Mouse (Mus musculus) thymus, adult 2 months (tissue): ENCODE data around the gene Opn1sw.

Source experiments
- CTCF ChIP-seq: fragments of 200-500 bp; IDR thresholded peaks from 2 replicates; pipeline ENCODE4 v1.5.1; 2012; ENCODE audit warnings: mild to moderate bottlenecking, control low read depth, low read length, moderate library complexity, borderline replicate concordance; ENCODE audit not compliant: control insufficient read depth, poor library complexity, insufficient read depth; ENCODE audit errors: extremely low read depth
- POLR2A ChIP-seq: fragments of 200-500 bp; IDR thresholded peaks from 2 replicates; pipeline ENCODE4 v1.6.1; 2012; ENCODE audit warnings: mild to moderate bottlenecking, low read length, control low read depth, moderate library complexity; ENCODE audit not compliant: control insufficient read depth, poor library complexity, insufficient read depth; ENCODE audit errors: extremely low read depth

DNA sequence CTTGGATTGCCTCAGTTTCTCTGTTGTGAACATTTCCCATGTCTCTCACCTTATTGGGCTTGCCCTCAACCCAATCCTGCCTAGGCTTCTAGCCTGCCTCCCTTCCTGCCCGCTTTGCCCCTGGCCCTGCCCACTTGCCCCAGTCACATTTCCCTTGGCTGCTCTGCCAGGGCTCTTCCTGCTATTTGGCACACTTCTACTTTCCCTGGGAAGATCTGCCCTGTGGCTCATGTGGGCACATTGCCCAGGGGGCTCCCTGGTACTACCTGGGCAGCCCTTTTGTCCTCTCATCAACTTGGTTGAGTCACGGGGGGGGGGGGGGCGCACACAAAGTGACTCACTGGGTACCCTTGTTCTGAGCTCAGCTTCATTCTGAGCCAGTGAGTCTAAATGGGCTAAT, 43.9 kb upstream of the Opn1sw start:
- TF ChIP-seq CTCF: no peak
- no peak for TF ChIP-seq POLR2A
